Mouse (Mus musculus) lung, adult 2 months (tissue): ENCODE data around the gene Serhl.
A peak's percentile ranks its signal among the peaks of the same experiment; 100 is the strongest.

ENCODE experiments used
- CTCF ChIP-seq: fragments of 200-500 bp; IDR thresholded peaks from 2 replicates; pipeline ENCODE4 v1.5.1; 2011; ENCODE audit warnings: mild to moderate bottlenecking, low read length, control low read depth; ENCODE audit not compliant: insufficient read depth
- POLR2A ChIP-seq: fragments of 200-500 bp; IDR thresholded peaks from 2 replicates; pipeline ENCODE4 v1.6.1; 2011; ENCODE audit warnings: low read depth, mild to moderate bottlenecking, control low read depth, low read length, borderline replicate concordance; ENCODE audit errors: extremely low read depth

GRCm38 (mm10) chr15:83118360-83118759, 29.1 kb downstream of the Serhl start:
- TF ChIP-seq POLR2A = no peak
- peak; percentile 32; the same call in 1 of the 2 replicates for TF ChIP-seq CTCF
